Mouse (Mus musculus): ENCODE measurements around the gene Cox17. TPM values are rescaled to one million over a fixed set of nuclear protein-coding genes. Genes with fewer than 3 reads are reported as not detected.

Cox17 gene
- 238 TPM for polyA plus RNA-seq (2017; shearing (Covaris generic))

GRCm38 (mm10) chr16:38346529-38347325 is at the start of gene Cox17, which contains the start of gene Gm21987:
TSS of gene Cox17 (plus strand) at chr16:38346991.
TSS of gene Gm21987 (plus strand) at chr16:38347040.

DNA sequence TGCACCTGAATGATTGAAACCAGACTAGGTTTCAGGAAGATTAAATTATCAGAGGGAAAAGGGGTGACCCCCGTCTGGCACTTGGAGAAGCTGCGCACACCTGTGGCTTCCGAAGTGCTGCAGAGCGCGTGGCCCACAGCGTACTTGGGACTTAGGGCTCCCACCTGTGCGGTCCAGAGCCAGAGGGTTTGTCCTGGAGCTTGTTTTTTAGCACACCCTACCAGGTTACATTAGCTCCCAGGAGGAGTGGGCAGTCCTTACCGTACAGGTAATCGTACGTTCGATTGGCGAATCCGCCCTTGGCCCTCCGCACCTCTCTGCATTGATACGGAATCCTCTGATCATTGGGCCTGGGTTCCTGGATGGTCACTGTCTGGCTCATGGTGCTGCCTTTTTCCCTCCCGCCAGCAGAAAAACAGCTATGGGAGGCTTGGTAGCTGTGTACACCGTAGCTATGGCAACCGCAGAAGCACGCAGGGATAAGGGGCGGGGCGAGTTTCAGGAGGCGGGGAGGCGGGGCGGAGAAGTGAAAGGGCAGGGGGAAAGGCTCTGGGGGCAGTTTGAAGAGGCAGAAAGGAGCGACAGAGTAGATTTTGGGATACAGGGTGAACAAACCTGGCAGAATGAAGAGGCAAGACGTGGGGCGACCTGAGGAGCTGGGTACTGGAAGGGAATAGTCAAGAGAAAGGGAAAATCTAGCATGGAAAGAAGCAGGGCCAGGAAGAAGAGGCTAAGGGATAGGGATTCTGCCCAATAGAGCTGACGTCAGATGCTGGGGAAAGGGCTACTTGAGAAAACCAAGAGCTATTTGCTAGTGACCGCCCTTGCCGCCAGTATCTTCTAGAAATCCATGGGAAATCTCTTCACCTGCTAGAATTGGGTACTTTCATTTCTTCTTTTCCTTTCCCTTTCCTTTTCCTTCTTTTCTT is 5.1 kb upstream of the Cox17 start, which contains the start of gene Maats1:
TSS of gene Maats1 (minus strand) at position 748 of the 929 bp plus-strand sequence.

DNA sequence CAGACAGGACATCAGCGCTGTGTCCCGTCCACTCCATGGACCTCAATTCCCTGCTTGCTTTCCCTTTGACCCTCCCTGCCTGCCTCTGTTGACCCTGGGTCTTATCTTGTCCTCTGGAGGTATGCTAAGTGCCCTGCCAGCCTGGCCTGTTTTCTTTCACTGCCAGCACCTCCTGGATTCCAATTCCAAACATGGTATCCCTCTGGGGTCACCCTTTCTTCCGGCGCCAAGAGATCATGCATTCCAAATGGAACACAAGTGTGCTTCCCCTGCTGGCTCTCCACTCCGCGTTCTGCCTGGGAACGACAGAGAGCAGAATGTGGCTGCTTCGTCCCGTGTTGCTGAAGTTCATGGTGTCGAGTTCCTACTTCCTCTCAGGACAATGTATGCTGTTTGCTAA is 15.1 kb downstream of the Cox17 start, which contains the start of gene Popdc2:
TSS of gene Popdc2 (plus strand) at position 277 of the 400 bp plus-strand sequence.

Other genes starting within 250 kb of the Cox17 start
- gene Nr1i2, start 52.2 kb upstream of the Cox17 start, polyA plus RNA-seq (2017; shearing (Covaris generic)): not detected
- gene Maats1, start 4.8 kb upstream of the Cox17 start, polyA plus RNA-seq (2017; shearing (Covaris generic)): not detected
- not detected for gene Gm21987, start within 50 bp of the Cox17 start, polyA plus RNA-seq (2017; shearing (Covaris generic))
- 1.4 TPM for gene Popdc2, start 15.2 kb downstream of the Cox17 start, polyA plus RNA-seq (2017; shearing (Covaris generic))
- not detected for gene Pla1a, start 86.2 kb downstream of the Cox17 start, polyA plus RNA-seq (2017; shearing (Covaris generic))
- gene Adprh, start 105.7 kb downstream of the Cox17 start, polyA plus RNA-seq (2017; shearing (Covaris generic)): 118 TPM
- gene Cd80, start 108.6 kb downstream of the Cox17 start, polyA plus RNA-seq (2017; shearing (Covaris generic)): 3.5 TPM
- gene Timmdc1, start 175.7 kb downstream of the Cox17 start, polyA plus RNA-seq (2017; shearing (Covaris generic)): 8.9 TPM
- gene Poglut1, start 203.3 kb downstream of the Cox17 start, polyA plus RNA-seq (2017; shearing (Covaris generic)): 53.5 TPM
- 53.8 TPM for gene Tmem39a, start 211.7 kb downstream of the Cox17 start, polyA plus RNA-seq (2017; shearing (Covaris generic))